In genomic region chr4:44113393-44114138, GRCm38 (mm10) we compare ENCODE assay signal across 8 mouse cellular contexts. TPM values are rescaled to one million over a fixed set of nuclear protein-coding genes. Genes with fewer than 3 reads are reported as not detected.
DNase-seq lines count a peak whose midpoint lies in the region; ATAC-seq and TF ChIP-seq lines count a peak whose summit lies in the region.

No protein-coding gene starts in this region.

- WGBS in heart, embryonic 13.5 days, result 47% methylated on average over 16 of the region's 16 CpGs
- 33% methylated on average over 16 of the region's 16 CpGs for WGBS in midbrain, postnatal 0 days
- 50% methylated on average over 16 of the region's 16 CpGs for WGBS in midbrain, embryonic 11.5 days
- 47% methylated on average over 16 of the region's 16 CpGs for WGBS in limb, embryonic 11.5 days
- 23% methylated on average over 16 of the region's 16 CpGs for WGBS in kidney, adult 2 months

- no peak overlapping the region for H3K4me3 ChIP-seq in heart, embryonic 13.5 days
- no peak overlapping the region for H3K4me3 ChIP-seq in midbrain, postnatal 0 days (ENCODE audit: low read depth, low read length)
- H3K4me3 ChIP-seq in midbrain, embryonic 11.5 days (ENCODE audit: low read depth, low read length), result no peak overlapping the region
- no peak overlapping the region for H3K4me3 ChIP-seq in limb, embryonic 11.5 days (ENCODE audit: low read depth, low read length)
- H3K4me3 ChIP-seq in kidney, adult 2 months (ENCODE audit: insufficient read depth, low read depth, low read length), result no peak overlapping the region

- H3K9ac ChIP-seq in heart, embryonic 13.5 days, result no peak overlapping the region
- H3K9ac ChIP-seq in midbrain, postnatal 0 days (replicated peaks; ENCODE audit: low read length, poor library complexity, severe bottlenecking), result no peak overlapping the region
- no peak overlapping the region for H3K9ac ChIP-seq in midbrain, embryonic 11.5 days (ENCODE audit: low read length)
- H3K9ac ChIP-seq in limb, embryonic 11.5 days (ENCODE audit: low read length), result no peak overlapping the region

- H3K27me3 ChIP-seq in heart, embryonic 13.5 days (replicated peaks), result no peaks in the 10 kb centered on the region
- no peaks in the 10 kb centered on the region for H3K27me3 ChIP-seq in midbrain, postnatal 0 days (ENCODE audit: insufficient read depth, low read length)
- no peaks in the 10 kb centered on the region for H3K27me3 ChIP-seq in midbrain, embryonic 11.5 days (ENCODE audit: control insufficient read depth, insufficient read depth, low read length)
- no peaks in the 10 kb centered on the region for H3K27me3 ChIP-seq in limb, embryonic 11.5 days (ENCODE audit: control insufficient read depth, insufficient read depth, low read length)
- H3K27me3 ChIP-seq in kidney, adult 2 months (replicated peaks; ENCODE audit: control insufficient read depth, insufficient read depth, low read length), result no peaks in the 10 kb centered on the region

- DNase-seq in heart, adult 8-10 months (ENCODE audit: low spot score), result no peak
- DNase-seq in midbrain, postnatal 0 days (ENCODE audit: low spot score), result peak; percentile 9
- no peak for DNase-seq in midbrain, embryonic 11.5 days (ENCODE audit: low spot score, missing footprints)
- DNase-seq in limb, embryonic 11.5 days (ENCODE audit: low spot score), result peak; percentile 29
- DNase-seq in thymus, postnatal 25 days, result peak; percentile 31
- DNase-seq in kidney, adult 2 months, result no peak

- no peaks in the 10 kb centered on the region for H3K36me3 ChIP-seq in heart, embryonic 13.5 days
- H3K36me3 ChIP-seq in midbrain, postnatal 0 days (ENCODE audit: insufficient read depth, low read length), result no peaks in the 10 kb centered on the region; the same call in 1 of the 2 replicates
- H3K36me3 ChIP-seq in midbrain, embryonic 11.5 days (ENCODE audit: control insufficient read depth, insufficient read depth, low read length), result no peaks in the 10 kb centered on the region
- H3K36me3 ChIP-seq in limb, embryonic 11.5 days (ENCODE audit: control insufficient read depth, insufficient read depth, low read length), result no peaks in the 10 kb centered on the region
- H3K36me3 ChIP-seq in kidney, adult 2 months (ENCODE audit: control insufficient read depth, insufficient read depth, low read length), result no peaks in the 10 kb centered on the region

- peaks cover 20% of the 10 kb centered on the region for H3K4me1 ChIP-seq in heart, embryonic 13.5 days
- H3K4me1 ChIP-seq in midbrain, postnatal 0 days (ENCODE audit: insufficient read depth, low read length), result no peaks in the 10 kb centered on the region; the same call in 1 of the 2 replicates
- H3K4me1 ChIP-seq in midbrain, embryonic 11.5 days (ENCODE audit: control insufficient read depth, insufficient read depth, low read length), result no peaks in the 10 kb centered on the region
- 0 out of 2 replicates have a peak, but pooled peaks cover 3% of the 10 kb centered on the region for H3K4me1 ChIP-seq in limb, embryonic 11.5 days (ENCODE audit: control insufficient read depth, insufficient read depth, low read length)
- no peaks in the 10 kb centered on the region for H3K4me1 ChIP-seq in kidney, adult 2 months (ENCODE audit: control insufficient read depth, insufficient read depth, low read length)

- peak overlapping the region; percentile 39; the same call in 1 of the 2 replicates for H3K27ac ChIP-seq in heart, embryonic 13.5 days (replicated peaks)
- no peak overlapping the region for H3K27ac ChIP-seq in midbrain, postnatal 0 days (ENCODE audit: low read depth, low read length)
- H3K27ac ChIP-seq in midbrain, embryonic 11.5 days (ENCODE audit: low read depth, low read length), result no peak overlapping the region
- H3K27ac ChIP-seq in limb, embryonic 11.5 days (replicated peaks; ENCODE audit: low read depth, low read length), result no peak overlapping the region
- no peak overlapping the region for H3K27ac ChIP-seq in kidney, adult 2 months (ENCODE audit: insufficient read depth, low read depth, low read length)

- no peak overlapping the region for H3K4me2 ChIP-seq in heart, embryonic 13.5 days
- H3K4me2 ChIP-seq in midbrain, postnatal 0 days (ENCODE audit: low read depth, low read length, poor library complexity, severe bottlenecking), result no peak overlapping the region
- H3K4me2 ChIP-seq in midbrain, embryonic 11.5 days, result no peak overlapping the region
- no peak overlapping the region for H3K4me2 ChIP-seq in limb, embryonic 11.5 days (ENCODE audit: low read depth, severe bottlenecking)

- no peaks in the 10 kb centered on the region for H3K9me3 ChIP-seq in heart, embryonic 13.5 days
- no peaks in the 10 kb centered on the region for H3K9me3 ChIP-seq in midbrain, postnatal 0 days (ENCODE audit: low read length)
- H3K9me3 ChIP-seq in midbrain, embryonic 11.5 days (ENCODE audit: control insufficient read depth, low read length), result no peaks in the 10 kb centered on the region
- no peaks in the 10 kb centered on the region for H3K9me3 ChIP-seq in limb, embryonic 11.5 days (ENCODE audit: control insufficient read depth, low read length)

- TF ChIP-seq CTCF in midbrain, postnatal 0 days (IDR thresholded peaks at IDR 0.05), result no peak
- no peak for TF ChIP-seq CTCF in kidney, adult 2 months (conservative IDR thresholded peaks at IDR 0.05; ENCODE audit: insufficient read depth, insufficient read length, low read depth, low read length)

- TF ChIP-seq POLR2A in kidney, adult 2 months (IDR thresholded peaks at IDR 0.05; ENCODE audit: low read depth, low read length), result no peak

- no peak for ATAC-seq in heart, embryonic 13.5 days (ENCODE audit: extremely low read depth, insufficient number of reproducible peaks, low FRiP score, low TSS enrichment)
- no peak for ATAC-seq in midbrain, postnatal 0 days (ENCODE audit: low FRiP score)
- ATAC-seq in midbrain, embryonic 11.5 days (ENCODE audit: low FRiP score), result no peak
- ATAC-seq in limb, embryonic 11.5 days (ENCODE audit: insufficient number of reproducible peaks, low FRiP score, low TSS enrichment, low read depth), result no peak
- no peak for ATAC-seq in activated CD4-positive, CD25-positive, alpha-beta regulatory T cell, adult 4 months

RNA-seq across cellular contexts. Expression of gene Gne, which starts 29.6 kb away (rescaled TPM):
- 29.5 and 32.6 TPM in 2 replicates for polyA plus RNA-seq in heart, embryonic 13.5 days (2015; fragmentation: Nextera tagmentation; extraction: Ambion mirVana)
- total RNA-seq in heart, adult 8-10 months (2022), result 10 to 100 TPM; 27.6 to 37.9 (median 30.9) TPM
- total RNA-seq in midbrain, postnatal 0 days (2014; rRNA removed), result 37.6 and 42.4 TPM in 2 replicates
- 26.8 and 27.7 TPM in 2 replicates for polyA plus RNA-seq in midbrain, postnatal 0 days (2015; fragmentation: Nextera tagmentation; extraction: Ambion mirVana)
- polyA plus RNA-seq in midbrain, embryonic 11.5 days (2014; fragmentation: Nextera tagmentation; extraction: Ambion mirVana), result 15.1 and 18.1 TPM in 2 replicates
- 20.7 and 20.8 TPM in 2 replicates for polyA plus RNA-seq in limb, embryonic 11.5 days (2014; fragmentation: Nextera tagmentation; extraction: Ambion mirVana)
- polyA plus RNA-seq in kidney, adult 2 months (2012; rRNA removed), result 26.2 and 26.4 TPM in 2 replicates
- polyA plus RNA-seq in activated CD4-positive, CD25-positive, alpha-beta regulatory T cell, adult 4 months (2017; shearing (Covaris generic)), result 10 to 100 TPM; 14.1 to 17.9 TPM

Comparison
In these comparisons a context has a peak if more than half of its experiments do, and no peak if none do; other contexts are left out.
1. DNase-seq: peak in midbrain, postnatal 0 days (single experiment), limb, embryonic 11.5 days (single experiment) and thymus, postnatal 25 days (single experiment); none in heart, adult 8-10 months (single experiment), midbrain, embryonic 11.5 days (single experiment) and kidney, adult 2 months (single experiment).